Mouse (Mus musculus): ENCODE results near the gene Hmgb4. TPM values are rescaled to one million over a fixed set of nuclear protein-coding genes. Genes with fewer than 3 reads are reported as not detected.

Hmgb4 gene
- total RNA-seq (2021): not detected
- long read RNA-seq, experiment 1: 0 reads
- long read RNA-seq, experiment 2: 0 reads

GRCm38 (mm10) chr4:128260907-128261560, at the start of gene Hmgb4:
TSS of gene Hmgb4 (minus strand) at chr4:128260957.
- DNase-seq (ENCODE audit: low spot score in 2 of 2): no peak

- no peak for DNase-seq (ENCODE audit: low spot score in 2 of 2)
Observed at GRCm38 (mm10) chr4:128306011-128306410, 45.3 kb upstream of the Hmgb4 start.

GRCm38 (mm10) chr4:128304049-128304448, 43.3 kb upstream of the Hmgb4 start:
- DNase-seq (ENCODE audit: low spot score in 2 of 2): no peak

DNA sequence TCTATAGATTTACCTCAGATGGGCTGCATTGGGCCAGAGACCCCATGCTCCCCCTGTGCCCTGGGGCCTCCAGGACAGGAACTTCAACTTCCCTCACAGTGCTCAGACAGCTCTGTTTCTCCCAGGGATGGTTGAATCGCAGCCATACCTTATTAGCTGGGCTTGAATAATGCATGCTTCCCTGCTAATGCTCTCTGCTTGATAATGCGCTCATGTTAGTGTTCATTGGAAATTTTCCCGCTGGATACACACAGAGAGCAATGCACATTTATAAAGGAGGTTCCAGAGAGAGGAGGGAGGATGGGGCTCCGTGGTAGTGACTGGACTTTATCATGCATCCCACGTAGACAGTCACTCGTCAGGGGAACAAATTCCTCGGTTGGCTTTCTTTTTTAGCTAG, 27.3 kb upstream of the Hmgb4 start:
- no peak for DNase-seq (ENCODE audit: low spot score in 2 of 2)

GRCm38 (mm10) chr4:128285009-128285408, 24.3 kb upstream of the Hmgb4 start:
- no peak for DNase-seq (ENCODE audit: low spot score in 2 of 2)

DNA sequence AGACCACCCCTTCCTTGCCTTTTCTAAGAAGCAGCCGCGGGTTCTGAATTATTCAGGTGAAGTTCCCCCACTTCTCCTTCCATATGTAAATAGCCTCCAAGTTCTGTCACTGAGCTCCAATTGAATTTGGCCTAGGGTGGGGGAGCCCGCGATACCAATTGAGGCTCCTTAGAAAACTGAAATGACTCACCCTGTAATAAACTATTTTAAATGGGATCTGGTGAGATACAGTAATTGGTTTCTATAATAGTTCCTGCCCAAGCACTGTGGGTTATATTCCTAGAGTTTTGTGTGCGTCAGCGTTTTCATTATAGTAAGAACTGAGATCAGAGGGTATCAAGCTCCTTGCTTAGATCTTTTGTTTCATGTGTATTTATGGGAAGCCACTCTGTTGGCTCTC, 14.8 kb upstream of the Hmgb4 start:
- no peak for DNase-seq (ENCODE audit: low spot score in 2 of 2)

- DNase-seq (ENCODE audit: low spot score in 2 of 2): no peak
Observed at GRCm38 (mm10) chr4:128275116-128275515, 14.4 kb upstream of the Hmgb4 start.

DNA sequence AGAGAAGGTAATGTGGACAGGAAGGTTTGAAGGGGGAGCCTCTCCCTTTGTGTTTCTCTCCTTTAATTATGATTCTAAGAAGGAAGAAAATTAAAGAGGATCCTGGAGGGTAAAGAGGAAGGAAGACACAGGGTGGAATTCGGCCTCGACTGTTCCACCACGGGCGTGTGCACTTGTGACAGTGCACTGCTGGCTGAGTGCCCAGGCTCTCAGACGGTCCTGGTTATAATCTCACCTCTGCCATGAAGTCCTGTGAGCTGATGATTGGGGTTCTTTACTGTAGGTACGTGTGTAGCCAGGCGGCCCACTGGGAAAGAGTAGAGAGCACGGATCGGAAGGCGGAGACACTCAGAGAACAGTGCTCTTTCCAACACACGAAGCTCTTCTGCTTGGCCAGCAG, 12.4 kb upstream of the Hmgb4 start:
- no peak for DNase-seq (ENCODE audit: low spot score in 2 of 2)

DNA sequence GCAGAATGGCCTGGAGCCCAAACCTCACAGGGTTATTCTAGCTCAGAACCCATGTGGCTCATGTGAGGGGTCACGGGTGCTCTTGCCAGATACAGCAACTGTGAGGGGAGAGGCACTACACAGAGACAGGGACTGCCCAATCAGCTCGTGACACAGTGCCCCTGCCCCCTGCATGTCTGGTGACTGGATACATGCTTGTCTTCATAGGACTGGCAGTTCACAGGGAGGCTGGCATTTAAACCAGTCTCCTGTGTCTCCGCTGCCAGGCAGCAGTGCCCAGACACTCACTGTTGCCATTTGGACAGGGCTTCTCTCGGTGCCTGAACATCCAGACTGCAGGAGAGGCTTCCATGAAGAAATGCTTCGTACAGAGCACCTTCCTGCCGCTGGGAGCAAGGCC, 11.7 kb upstream of the Hmgb4 start:
- DNase-seq (ENCODE audit: low spot score in 2 of 2): no peak

DNA sequence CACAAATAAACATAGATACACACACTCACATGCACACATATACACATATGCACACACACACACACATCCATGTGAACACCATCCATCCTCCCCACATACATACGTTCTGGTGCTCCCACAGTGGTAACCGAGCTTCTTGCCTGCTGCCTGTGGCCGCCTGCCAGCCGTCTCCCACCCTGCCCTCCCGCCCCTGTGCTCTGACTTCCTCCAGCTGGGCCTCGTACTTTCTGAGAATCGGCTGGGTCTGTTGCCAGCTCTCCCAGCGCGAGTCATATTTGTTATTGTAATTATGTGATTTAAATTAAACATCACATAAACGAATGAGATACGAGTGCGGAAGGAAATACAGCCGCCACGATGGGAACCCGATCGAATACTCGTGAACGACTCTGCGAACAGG, 10.2 kb upstream of the Hmgb4 start:
- DNase-seq (ENCODE audit: low spot score in 2 of 2): no peak

GRCm38 (mm10) chr4:128270177-128270576, 9.4 kb upstream of the Hmgb4 start:
- DNase-seq (ENCODE audit: low spot score in 2 of 2): no peak

- DNase-seq (ENCODE audit: low spot score in 2 of 2): no peak
Observed at GRCm38 (mm10) chr4:128269261-128269875, 8.6 kb upstream of the Hmgb4 start.

DNA sequence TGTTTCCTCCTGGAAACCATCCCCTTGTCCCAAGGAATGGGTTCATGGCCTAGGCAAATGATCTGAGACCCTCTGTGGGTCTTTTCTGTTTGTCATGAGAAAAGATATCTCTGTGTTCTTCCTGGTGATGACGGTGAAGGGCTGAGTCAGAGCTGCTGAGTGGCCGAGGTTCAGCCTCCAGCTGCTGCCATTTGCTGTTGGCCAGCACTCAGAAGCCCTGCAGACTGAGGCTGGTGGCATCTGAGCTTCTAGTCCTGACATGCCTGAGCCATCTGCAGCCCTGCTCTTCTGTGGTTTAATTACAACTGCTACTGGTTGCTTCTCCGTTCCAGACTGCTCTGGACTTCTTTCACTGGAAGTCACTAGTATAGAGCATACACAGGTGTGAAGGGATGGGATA, 4.6 kb upstream of the Hmgb4 start:
- DNase-seq (ENCODE audit: low spot score in 2 of 2): no peak

GRCm38 (mm10) chr4:128264491-128264890, 3.7 kb upstream of the Hmgb4 start:
- no peak for DNase-seq (ENCODE audit: low spot score in 2 of 2)

DNA sequence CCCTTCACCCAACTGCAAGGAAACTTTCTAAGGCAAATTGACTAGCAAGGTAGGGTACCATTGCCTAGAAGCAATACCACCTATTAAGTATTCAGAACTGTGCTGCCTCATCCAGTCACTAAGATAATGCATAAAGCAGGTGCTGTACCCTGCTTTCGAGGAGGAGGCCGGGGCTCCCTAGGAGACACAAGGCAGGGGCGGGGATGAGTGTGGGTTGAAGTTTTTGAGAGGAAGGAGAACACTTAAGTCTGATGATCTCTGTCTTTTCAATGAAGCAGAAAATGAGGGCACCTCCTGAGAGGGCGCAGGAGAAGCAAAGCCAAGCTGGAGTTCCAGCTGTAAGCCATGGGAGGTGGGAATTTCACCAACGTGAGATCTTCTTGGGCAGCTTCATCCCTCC, 1.5 kb downstream of the Hmgb4 start:
- no peak for DNase-seq (ENCODE audit: low spot score in 2 of 2)

DNA sequence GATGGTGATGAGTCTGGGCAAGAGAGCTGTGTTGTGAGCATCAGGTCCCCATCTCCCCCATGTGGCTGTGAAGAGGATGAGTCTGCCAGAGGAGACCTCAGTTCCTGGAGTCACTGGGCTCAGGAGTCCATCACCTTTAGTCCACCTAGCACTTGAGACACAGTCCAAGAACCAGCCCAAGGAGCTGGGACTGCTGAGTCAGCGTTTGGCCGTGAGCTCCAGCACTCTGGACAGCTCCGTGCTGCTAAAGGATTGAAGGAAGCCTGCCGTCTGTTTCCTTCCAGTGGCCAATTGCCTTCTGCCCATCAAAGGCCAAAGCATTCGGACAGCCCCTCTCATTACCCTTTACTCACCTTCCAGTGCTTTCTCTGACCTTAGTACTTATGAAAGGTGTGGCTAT, 12.1 kb downstream of the Hmgb4 start:
- peak; percentile 5 to 8 for DNase-seq (ENCODE audit: low spot score in 2 of 2)

DNA sequence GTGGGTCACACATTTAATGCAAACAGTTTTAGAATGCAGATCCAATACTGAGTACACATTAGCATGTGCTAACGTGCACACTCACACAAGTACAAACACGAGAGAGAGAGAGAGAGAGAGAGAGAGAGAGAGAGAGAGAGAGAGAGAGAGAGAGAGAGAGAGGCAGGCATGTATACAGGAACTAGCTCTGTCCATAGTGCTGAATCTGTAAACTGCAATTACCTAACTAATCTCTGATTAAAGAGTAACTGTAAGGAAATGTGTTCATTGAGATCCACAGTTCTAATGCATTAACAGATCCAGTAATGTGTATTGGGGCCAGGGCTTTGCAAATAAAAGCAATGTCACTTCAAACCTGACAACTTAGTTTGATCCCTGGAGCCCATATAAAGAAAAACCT, 15.6 kb downstream of the Hmgb4 start:
- no peak for DNase-seq (ENCODE audit: low spot score in 2 of 2)

DNA sequence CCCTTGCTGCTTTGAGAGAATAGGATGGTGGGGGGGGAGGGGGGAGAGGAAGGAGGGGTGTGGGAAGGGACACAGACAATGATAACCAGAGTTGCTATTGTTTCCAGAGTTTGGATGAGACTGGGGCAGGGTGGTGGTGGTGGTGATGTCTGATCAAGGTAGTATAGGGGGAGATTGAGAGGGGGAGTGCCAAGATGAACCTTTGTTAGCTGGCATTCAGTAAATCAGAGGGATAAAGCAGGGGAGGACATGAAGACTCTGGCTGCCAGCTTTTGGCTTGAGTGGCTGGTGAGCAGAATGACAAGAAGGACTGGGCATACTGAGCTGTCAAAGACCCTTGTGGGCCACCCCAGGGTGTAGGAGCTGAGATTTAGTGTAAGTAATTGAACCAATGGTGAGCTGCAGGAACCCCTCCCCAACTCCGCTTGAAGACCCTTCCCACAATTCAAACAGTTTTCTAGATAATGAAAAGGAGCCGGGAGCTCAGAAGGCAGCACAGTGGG, 18.9 kb downstream of the Hmgb4 start:
- no peak for DNase-seq (ENCODE audit: low spot score in 2 of 2)

- no peak for DNase-seq (ENCODE audit: low spot score in 2 of 2)
Observed at GRCm38 (mm10) chr4:128241075-128241853, 19.5 kb downstream of the Hmgb4 start.

DNA sequence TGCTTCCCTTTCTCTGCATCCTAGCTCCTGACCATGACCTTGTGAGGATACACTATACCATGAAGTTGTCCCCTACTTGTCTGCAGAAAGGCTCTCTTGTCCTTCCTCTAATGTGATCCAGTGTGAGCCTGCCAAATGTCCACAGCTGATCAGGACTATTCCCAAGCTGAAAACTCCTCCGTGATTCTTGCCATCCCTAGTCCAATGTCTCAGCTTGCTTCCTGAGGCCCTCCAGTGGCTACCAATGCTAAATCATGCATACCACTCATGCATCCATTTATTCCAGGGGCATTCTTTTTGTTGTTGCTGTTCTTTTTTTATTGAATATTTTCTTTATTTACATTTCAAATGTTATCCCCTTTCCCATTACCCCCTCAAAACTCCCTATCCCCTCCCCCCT, 21.6 kb downstream of the Hmgb4 start:
- DNase-seq (ENCODE audit: low spot score in 2 of 2): no peak

GRCm38 (mm10) chr4:128233458-128233857, 27.3 kb downstream of the Hmgb4 start:
- no peak for DNase-seq (ENCODE audit: low spot score in 2 of 2)
